In genomic region chr4:124699791-124700190, GRCm38 (mm10) we compare ENCODE assay signal across 8 mouse cellular contexts. TPM values are rescaled to one million over a fixed set of nuclear protein-coding genes. Genes with fewer than 3 reads are reported as not detected.
DNase-seq lines count a peak whose midpoint lies in the region; ATAC-seq and TF ChIP-seq lines count a peak whose summit lies in the region.

No protein-coding gene starts in this region.

- 5% methylated on average over 6 of the region's 6 CpGs for WGBS in neural tube, embryonic 11.5 days
- WGBS in forebrain, postnatal 0 days, result 13% methylated on average over 6 of the region's 6 CpGs
- WGBS in limb, embryonic 11.5 days, result 2% methylated on average over 6 of the region's 6 CpGs
- WGBS in small intestine, adult 2 months, result 42% methylated on average over 6 of the region's 6 CpGs

- H3K36me3 ChIP-seq in neural tube, embryonic 11.5 days (ENCODE audit: control insufficient read depth, insufficient read depth, low read length), result no peaks in the 10 kb centered on the region
- H3K36me3 ChIP-seq in forebrain, postnatal 0 days (ENCODE audit: insufficient read depth), result no peaks in the 10 kb centered on the region
- H3K36me3 ChIP-seq in limb, embryonic 11.5 days (ENCODE audit: control insufficient read depth, insufficient read depth, low read length), result no peaks in the 10 kb centered on the region
- no peaks in the 10 kb centered on the region for H3K36me3 ChIP-seq in small intestine, adult 2 months (ENCODE audit: control insufficient read depth, insufficient read depth, low read length)

- DNase-seq in neural tube, embryonic 11.5 days (ENCODE audit: low spot score), result no peak
- DNase-seq in neural tube, embryonic 10.5 days (ENCODE audit: extremely low spot score, low spot score), result no peak
- DNase-seq in forebrain, postnatal 0 days, result no peak
- peak; percentile 41 for DNase-seq in limb, embryonic 11.5 days (ENCODE audit: low spot score)
- DNase-seq in left cerebral cortex, adult 9 months (ENCODE audit: low spot score in 2 of 2), result no peak
- no peak for DNase-seq in right cerebral cortex, postnatal 25 days
- no peak for DNase-seq in layer of hippocampus, adult 2 months (ENCODE audit: low spot score in 2 of 2)

- no peak overlapping the region for H3K9ac ChIP-seq in neural tube, embryonic 11.5 days (ENCODE audit: low read length)
- H3K9ac ChIP-seq in forebrain, postnatal 0 days, result no peak overlapping the region
- H3K9ac ChIP-seq in limb, embryonic 11.5 days (ENCODE audit: low read length), result 0 out of 2 replicates have a peak overlapping the region, but pooled peaks have one; percentile 9

- peaks cover 12% of the 10 kb centered on the region for H3K4me1 ChIP-seq in neural tube, embryonic 11.5 days (ENCODE audit: control insufficient read depth, insufficient read depth, low read length)
- H3K4me1 ChIP-seq in forebrain, postnatal 0 days (ENCODE audit: insufficient read depth), result no peaks in the 10 kb centered on the region
- peaks cover 41% of the 10 kb centered on the region for H3K4me1 ChIP-seq in limb, embryonic 11.5 days (ENCODE audit: control insufficient read depth, insufficient read depth, low read length)
- H3K4me1 ChIP-seq in small intestine, adult 2 months (ENCODE audit: control insufficient read depth, insufficient read depth, insufficient read length, low read length), result peaks cover 19% of the 10 kb centered on the region

- ATAC-seq in neural tube, embryonic 11.5 days (ENCODE audit: insufficient read depth, low FRiP score, low TSS enrichment), result no peak
- no peak for ATAC-seq in forebrain, postnatal 0 days
- ATAC-seq in limb, embryonic 11.5 days (ENCODE audit: insufficient number of reproducible peaks, low FRiP score, low TSS enrichment, low read depth), result no peak

- H3K4me2 ChIP-seq in neural tube, embryonic 11.5 days (ENCODE audit: low read depth), result peak overlapping the region; percentile 98; the same call in 1 of the 2 replicates
- H3K4me2 ChIP-seq in forebrain, postnatal 0 days (ENCODE audit: low read depth), result peak overlapping the region; percentile 95; the same call in 1 of the 2 replicates
- peak overlapping the region; percentile 82 for H3K4me2 ChIP-seq in limb, embryonic 11.5 days (ENCODE audit: low read depth, severe bottlenecking)

- H3K4me3 ChIP-seq in neural tube, embryonic 11.5 days (ENCODE audit: low read depth, low read length), result no peak overlapping the region
- H3K4me3 ChIP-seq in forebrain, postnatal 0 days (ENCODE audit: low read depth, low read length), result peak overlapping the region; percentile 55
- H3K4me3 ChIP-seq in limb, embryonic 11.5 days (ENCODE audit: low read depth, low read length), result peak overlapping the region; percentile 90
- no peak overlapping the region for H3K4me3 ChIP-seq in small intestine, adult 2 months (ENCODE audit: low read depth, low read length)
- no peak overlapping the region for H3K4me3 ChIP-seq in layer of hippocampus, adult 2 months

- no peak for TF ChIP-seq CTCF in forebrain, postnatal 0 days (IDR thresholded peaks at IDR 0.05; ENCODE audit: low read depth)
- no peak for TF ChIP-seq CTCF in small intestine, adult 2 months (IDR thresholded peaks at IDR 0.05; ENCODE audit: extremely low read depth, insufficient read length, insufficient replicate concordance, low read depth, low read length)
- no peak for TF ChIP-seq CTCF in layer of hippocampus, adult 2 months (conservative IDR thresholded peaks at IDR 0.05)

- TF ChIP-seq POLR2A in small intestine, adult 2 months (IDR thresholded peaks at IDR 0.05; ENCODE audit: low read depth, low read length), result no peak

- peaks cover 5% of the 10 kb centered on the region; the same call in 1 of the 2 replicates for H3K27me3 ChIP-seq in neural tube, embryonic 11.5 days (ENCODE audit: control insufficient read depth, insufficient read depth, low read length)
- no peaks in the 10 kb centered on the region; the same call in 1 of the 2 replicates for H3K27me3 ChIP-seq in forebrain, postnatal 0 days (ENCODE audit: insufficient read depth, low read length)
- H3K27me3 ChIP-seq in limb, embryonic 11.5 days (ENCODE audit: control insufficient read depth, insufficient read depth, low read length), result no peaks in the 10 kb centered on the region
- no peaks in the 10 kb centered on the region for H3K27me3 ChIP-seq in small intestine, adult 2 months (ENCODE audit: control insufficient read depth, insufficient read depth, low read length)

- H3K27ac ChIP-seq in neural tube, embryonic 11.5 days (ENCODE audit: low read depth, low read length), result no peak overlapping the region
- no peak overlapping the region for H3K27ac ChIP-seq in forebrain, postnatal 0 days (ENCODE audit: low read depth, low read length)
- H3K27ac ChIP-seq in limb, embryonic 11.5 days (replicated peaks; ENCODE audit: low read depth, low read length), result peak overlapping the region; percentile 88
- 0 out of 2 replicates have a peak overlapping the region, but pooled peaks have one; percentile 23 for H3K27ac ChIP-seq in small intestine, adult 2 months (ENCODE audit: insufficient read depth, low read depth, low read length)
- H3K27ac ChIP-seq in layer of hippocampus, adult 2 months, result no peak overlapping the region

- H3K9me3 ChIP-seq in neural tube, embryonic 11.5 days (ENCODE audit: control insufficient read depth, low read length), result no peaks in the 10 kb centered on the region
- no peaks in the 10 kb centered on the region for H3K9me3 ChIP-seq in forebrain, postnatal 0 days (ENCODE audit: low read length)
- H3K9me3 ChIP-seq in limb, embryonic 11.5 days (ENCODE audit: control insufficient read depth, low read length), result no peaks in the 10 kb centered on the region

RNA-seq across cellular contexts. Expression of gene Fhl3, which starts 0.7 kb away (rescaled TPM):
- 6.2 and 6.5 TPM in 2 replicates for polyA plus RNA-seq in neural tube, embryonic 11.5 days (2014; fragmentation: Nextera tagmentation; extraction: Ambion mirVana)
- 2.5 and 3.0 TPM in 2 replicates for total RNA-seq in forebrain, postnatal 0 days (2014; rRNA removed)
- 1.4 and 2.0 TPM in 2 replicates for polyA plus RNA-seq in forebrain, postnatal 0 days (2015; fragmentation: Nextera tagmentation; extraction: Ambion mirVana)
- 11.5 and 11.6 TPM in 2 replicates for polyA plus RNA-seq in limb, embryonic 11.5 days (2014; fragmentation: Nextera tagmentation; extraction: Ambion mirVana)
- 6.8 and 9.2 TPM in 2 replicates for polyA plus RNA-seq in small intestine, adult 2 months (2012; rRNA removed)
- total RNA-seq in layer of hippocampus, adult 2 months (2021), result 1 to 10 TPM; 1.4 to 1.5 TPM

RNA-seq across cellular contexts. Expression of gene Utp11, which starts 6.4 kb away (rescaled TPM):
- polyA plus RNA-seq in neural tube, embryonic 11.5 days (2014; fragmentation: Nextera tagmentation; extraction: Ambion mirVana), result 54.0 and 56.7 TPM in 2 replicates
- 14.2 and 16.2 TPM in 2 replicates for total RNA-seq in forebrain, postnatal 0 days (2014; rRNA removed)
- 30.9 and 33.0 TPM in 2 replicates for polyA plus RNA-seq in forebrain, postnatal 0 days (2015; fragmentation: Nextera tagmentation; extraction: Ambion mirVana)
- 78.9 TPM in 2 replicates for polyA plus RNA-seq in limb, embryonic 11.5 days (2014; fragmentation: Nextera tagmentation; extraction: Ambion mirVana)
- 0.57 and 0.85 TPM in 2 replicates for polyA plus RNA-seq in small intestine, adult 2 months (2012; rRNA removed)
- total RNA-seq in layer of hippocampus, adult 2 months (2021), result 10 to 100 TPM; 16.6 to 18.6 TPM

RNA-seq across cellular contexts. Expression of gene Sf3a3, which starts 14.8 kb away (rescaled TPM):
- polyA plus RNA-seq in neural tube, embryonic 11.5 days (2014; fragmentation: Nextera tagmentation; extraction: Ambion mirVana), result 196 TPM in 2 replicates
- total RNA-seq in forebrain, postnatal 0 days (2014; rRNA removed), result 46.3 and 54.4 TPM in 2 replicates
- 68.3 and 84.1 TPM in 2 replicates for polyA plus RNA-seq in forebrain, postnatal 0 days (2015; fragmentation: Nextera tagmentation; extraction: Ambion mirVana)
- polyA plus RNA-seq in limb, embryonic 11.5 days (2014; fragmentation: Nextera tagmentation; extraction: Ambion mirVana), result 250 and 252 TPM in 2 replicates
- polyA plus RNA-seq in small intestine, adult 2 months (2012; rRNA removed), result 3.3 and 7.2 TPM in 2 replicates
- total RNA-seq in layer of hippocampus, adult 2 months (2021), result 10 to 100 TPM; 35.1 to 35.7 TPM

RNA-seq across cellular contexts. Expression of gene Inpp5b, which starts 41.9 kb away (rescaled TPM):
- 24.9 and 25.5 TPM in 2 replicates for polyA plus RNA-seq in neural tube, embryonic 11.5 days (2014; fragmentation: Nextera tagmentation; extraction: Ambion mirVana)
- total RNA-seq in forebrain, postnatal 0 days (2014; rRNA removed), result 17.9 and 21.7 TPM in 2 replicates
- 8.0 and 11.2 TPM in 2 replicates for polyA plus RNA-seq in forebrain, postnatal 0 days (2015; fragmentation: Nextera tagmentation; extraction: Ambion mirVana)
- 22.3 and 26.1 TPM in 2 replicates for polyA plus RNA-seq in limb, embryonic 11.5 days (2014; fragmentation: Nextera tagmentation; extraction: Ambion mirVana)
- polyA plus RNA-seq in small intestine, adult 2 months (2012; rRNA removed), result 21.8 and 26.7 TPM in 2 replicates
- 10 to 100 TPM; 43.6 to 51.2 TPM for total RNA-seq in layer of hippocampus, adult 2 months (2021)

RNA-seq across cellular contexts. Expression of gene Pou3f1, which starts 43.2 kb away (rescaled TPM):
- polyA plus RNA-seq in neural tube, embryonic 11.5 days (2014; fragmentation: Nextera tagmentation; extraction: Ambion mirVana), result 17.0 and 17.1 TPM in 2 replicates
- 19.7 and 30.5 TPM in 2 replicates for total RNA-seq in forebrain, postnatal 0 days (2014; rRNA removed)
- polyA plus RNA-seq in forebrain, postnatal 0 days (2015; fragmentation: Nextera tagmentation; extraction: Ambion mirVana), result 20.2 and 31.1 TPM in 2 replicates
- polyA plus RNA-seq in limb, embryonic 11.5 days (2014; fragmentation: Nextera tagmentation; extraction: Ambion mirVana), result 0.27 and 0.60 TPM in 2 replicates
- 0.04 and 0.09 TPM in 2 replicates for polyA plus RNA-seq in small intestine, adult 2 months (2012; rRNA removed)
- 10 to 100 TPM; 40.5 to 40.7 TPM for total RNA-seq in layer of hippocampus, adult 2 months (2021)

Comparison
In these comparisons a context has a peak if more than half of its experiments do, and no peak if none do; other contexts are left out.
1. H3K27ac ChIP-seq: peak in limb, embryonic 11.5 days (single experiment) and small intestine, adult 2 months (single experiment); none in neural tube, embryonic 11.5 days (single experiment), forebrain, postnatal 0 days (single experiment) and layer of hippocampus, adult 2 months (single experiment).
2. H3K4me3 ChIP-seq: peak in forebrain, postnatal 0 days (single experiment) and limb, embryonic 11.5 days (single experiment); none in neural tube, embryonic 11.5 days (single experiment), small intestine, adult 2 months (single experiment) and layer of hippocampus, adult 2 months (single experiment).
3. RNA of gene Utp11, which starts 6.4 kb away (polyA plus RNA-seq): 78.9 TPM in limb, embryonic 11.5 days, 54.0 to 56.7 TPM in neural tube, embryonic 11.5 days and 30.9 to 33.0 TPM in forebrain, postnatal 0 days; 0.57 to 0.85 TPM in small intestine, adult 2 months; every median in the first group is over 10 times any median in the second.
4. Peak in every context shown above with its lines, with median percentiles within 50 percentile points of each other: H3K4me2 ChIP-seq.